Mouse (Mus musculus) cerebral cortex, adult 2 months (tissue): ENCODE data around the gene Gm20388.

ENCODE experiments used
- WGBS: fragments of 180-500 bp; shearing (Covaris S2); methylation state at CpG from one replicate; pipeline ENCODE4 v1.1.7; 2018; 5-methylcytosine and 5-hydroxymethylcytosine counted together

Gene Gm20388

DNA sequence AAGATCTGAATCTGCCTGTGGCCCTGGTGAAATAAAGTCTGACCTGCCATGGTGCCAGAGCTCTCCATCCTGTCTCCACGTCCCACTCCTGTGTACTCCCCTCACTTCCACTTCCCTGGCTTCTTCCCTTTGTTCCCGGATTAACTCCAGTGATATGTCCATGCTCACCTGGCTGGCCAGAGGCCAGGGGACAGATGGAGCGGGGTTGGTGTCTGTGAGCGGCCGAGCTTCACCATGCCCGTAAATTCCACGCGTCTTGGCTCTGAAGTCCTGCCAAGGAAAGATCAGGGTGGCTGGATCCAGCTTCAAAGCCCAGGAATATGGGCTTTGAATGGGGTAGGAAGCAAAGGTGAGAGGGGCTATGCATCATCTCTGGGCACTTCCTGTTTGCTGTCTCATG is 256.5 kb downstream of the Gm20388 start:
- WGBS: 77% methylated on average over 8 of the region's 8 CpGs

DNA sequence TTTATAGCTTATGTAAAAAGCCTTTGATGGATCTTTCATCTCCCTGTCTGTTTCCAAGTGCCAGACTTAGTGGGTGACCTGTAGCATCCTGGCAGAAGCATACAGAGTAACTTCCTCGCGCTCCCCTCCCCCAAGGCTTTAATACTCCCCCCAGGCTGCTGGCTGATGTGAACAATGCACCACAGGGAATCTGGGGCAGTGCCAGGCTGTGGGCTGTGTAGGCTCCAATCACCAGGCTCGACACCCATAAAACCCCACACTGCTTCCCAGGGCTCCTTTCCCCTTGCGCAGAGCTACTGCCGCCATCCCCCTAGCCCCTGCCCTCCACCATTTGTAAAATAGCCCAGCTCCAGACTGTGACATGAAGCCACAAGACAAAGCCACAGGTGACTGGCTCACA is 257.2 kb downstream of the Gm20388 start:
- 6% methylated on average over 5 of the region's 5 CpGs for WGBS

DNA sequence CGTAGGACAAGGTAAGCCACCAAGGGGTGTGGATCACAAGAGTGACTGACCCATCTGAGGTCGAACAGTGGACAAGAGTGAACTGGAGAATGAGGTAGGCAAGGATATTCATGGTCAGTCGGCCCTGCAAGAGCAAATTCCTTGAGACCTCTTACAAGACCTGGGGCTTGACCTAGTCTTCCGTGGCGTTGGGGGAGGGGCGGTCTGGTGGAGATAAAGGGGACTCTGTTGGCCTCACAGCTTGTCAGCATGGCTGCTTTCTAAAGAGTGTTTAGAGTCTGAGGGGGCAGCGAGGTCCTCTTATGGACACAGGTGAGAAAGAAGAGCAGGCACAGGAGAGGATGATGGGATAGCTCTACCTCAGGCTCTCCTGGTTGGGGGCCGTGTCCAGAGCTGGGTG is 258.5 kb downstream of the Gm20388 start:
- WGBS: 54% methylated on average over 8 of the region's 8 CpGs

DNA sequence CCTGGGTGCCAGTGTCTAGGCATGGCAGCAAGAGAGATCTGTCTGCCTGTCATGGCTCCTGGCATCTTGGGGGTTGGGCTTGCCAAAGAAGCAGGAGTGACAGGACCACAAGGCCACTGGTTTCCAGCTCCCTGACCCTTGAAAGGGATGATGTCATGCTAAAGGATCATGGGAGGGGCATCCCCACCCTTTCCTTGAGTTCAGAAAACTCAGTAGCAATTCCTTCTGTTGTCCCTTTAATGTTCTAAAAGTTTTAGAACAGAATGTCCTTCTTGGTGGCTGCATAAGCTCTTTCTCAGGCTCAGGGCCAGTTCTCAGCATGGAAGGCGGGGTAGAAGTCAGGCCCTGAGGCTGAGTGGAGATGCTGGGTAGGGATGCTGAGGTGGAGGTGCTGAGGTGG is 262.6 kb downstream of the Gm20388 start:
- WGBS: 68% methylated on average over 1 of the region's 1 CpGs

DNA sequence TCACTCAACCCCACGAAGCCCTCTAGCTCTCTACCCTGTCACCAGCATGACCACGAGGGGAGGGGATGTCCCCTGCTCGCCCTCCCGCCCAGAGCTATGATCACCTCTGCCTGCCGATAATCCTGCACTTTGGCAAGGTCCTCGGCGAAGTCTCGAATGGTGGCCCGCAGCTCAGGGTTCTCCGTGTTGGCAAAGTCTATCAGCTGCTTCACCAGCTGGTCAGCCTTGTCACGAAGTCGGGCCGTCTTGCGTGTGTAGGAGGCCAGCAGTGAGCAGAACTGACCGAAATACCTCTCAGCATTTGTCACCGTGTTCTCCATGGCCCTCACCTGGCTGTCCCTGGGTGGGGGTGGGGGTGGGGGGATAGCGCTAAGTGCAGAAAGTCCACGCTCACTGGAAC is 264.0 kb downstream of the Gm20388 start:
- WGBS: 48% methylated on average over 18 of the region's 18 CpGs

DNA sequence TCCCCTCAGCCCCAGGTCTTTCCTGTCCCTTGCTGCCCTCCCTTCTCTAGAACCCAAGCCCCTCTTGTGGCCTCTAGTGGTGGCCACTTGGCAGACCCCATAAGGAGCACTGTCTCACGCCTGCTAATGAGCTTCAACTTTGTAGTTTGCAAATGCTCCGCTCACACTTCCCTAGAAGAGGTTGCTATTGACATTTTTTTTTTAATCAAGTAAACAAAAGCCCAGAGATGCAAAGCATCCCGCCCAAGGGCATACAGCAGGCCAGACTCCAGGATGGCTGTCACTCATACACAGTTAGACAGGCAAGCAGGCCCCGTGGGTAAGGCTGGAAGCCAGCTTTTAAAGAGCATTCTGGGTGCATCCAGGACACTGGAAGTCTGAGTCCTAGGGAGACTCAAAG is 266.0 kb downstream of the Gm20388 start:
- WGBS: 54% methylated on average over 4 of the region's 4 CpGs

DNA sequence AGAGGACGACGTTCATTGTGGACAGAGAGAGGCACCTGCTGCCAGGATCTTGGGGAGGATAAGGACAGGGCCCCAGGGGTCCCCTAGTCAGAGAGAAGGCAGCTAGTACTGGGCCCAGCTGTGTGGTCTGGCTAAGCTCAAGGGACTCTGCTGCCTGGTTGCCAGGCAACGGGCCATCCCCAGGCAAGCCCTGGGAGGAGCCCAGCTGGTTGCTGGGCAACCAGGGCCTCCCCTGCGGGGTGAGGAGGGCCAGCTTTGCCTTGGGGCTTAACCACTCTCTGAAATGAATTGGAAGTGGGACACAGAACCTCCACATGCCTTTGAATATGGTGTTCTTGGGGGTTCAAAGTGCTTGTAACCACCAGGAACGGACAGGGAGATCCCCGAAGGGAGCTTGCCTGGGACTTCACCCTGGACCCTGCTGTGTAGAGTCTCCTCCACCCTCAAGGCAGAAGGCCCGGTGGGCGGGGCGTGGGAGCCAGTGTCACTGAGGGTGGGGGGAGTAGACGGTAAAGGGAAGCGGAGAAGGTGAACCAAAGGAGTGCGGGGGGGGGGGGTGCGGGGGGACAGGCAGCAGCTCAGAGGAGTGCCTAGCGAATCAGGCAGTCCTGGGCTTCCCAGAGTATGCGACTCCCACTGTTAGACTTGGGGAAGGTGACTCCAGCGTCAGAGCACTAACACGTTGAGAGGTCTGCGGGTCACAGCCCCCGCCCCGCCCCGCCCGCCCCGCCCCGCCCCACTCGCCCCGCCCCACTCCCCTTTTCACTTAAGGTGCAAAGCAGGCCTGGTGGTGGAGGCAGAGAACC is 266.9 kb downstream of the Gm20388 start, which contains the start of gene Fam92b:
TSS of gene Fam92b (minus strand) at position 149 of the 806 bp plus-strand sequence.
- WGBS: 5% methylated on average over 21 of the region's 26 CpGs

DNA sequence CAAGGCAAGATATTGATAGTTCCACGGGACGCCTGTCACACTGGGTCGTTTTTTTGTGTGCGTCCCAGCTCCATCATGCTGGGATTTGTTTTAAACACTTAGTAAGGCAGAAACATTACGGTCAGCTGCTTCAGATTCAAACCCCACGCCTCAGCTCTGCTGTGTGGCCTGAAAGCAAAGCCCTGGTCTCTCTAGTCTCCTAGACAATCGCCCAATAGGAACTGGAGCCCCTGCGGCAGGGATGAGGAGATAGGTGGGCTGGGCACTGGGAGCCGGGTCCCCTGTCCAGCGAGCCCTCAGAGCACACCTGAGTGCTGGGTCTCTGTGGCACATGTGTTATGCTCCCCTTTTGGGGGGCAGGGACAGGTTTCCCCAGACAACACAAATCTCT is 267.5 kb downstream of the Gm20388 start:
- 18% methylated on average over 10 of the region's 10 CpGs for WGBS

DNA sequence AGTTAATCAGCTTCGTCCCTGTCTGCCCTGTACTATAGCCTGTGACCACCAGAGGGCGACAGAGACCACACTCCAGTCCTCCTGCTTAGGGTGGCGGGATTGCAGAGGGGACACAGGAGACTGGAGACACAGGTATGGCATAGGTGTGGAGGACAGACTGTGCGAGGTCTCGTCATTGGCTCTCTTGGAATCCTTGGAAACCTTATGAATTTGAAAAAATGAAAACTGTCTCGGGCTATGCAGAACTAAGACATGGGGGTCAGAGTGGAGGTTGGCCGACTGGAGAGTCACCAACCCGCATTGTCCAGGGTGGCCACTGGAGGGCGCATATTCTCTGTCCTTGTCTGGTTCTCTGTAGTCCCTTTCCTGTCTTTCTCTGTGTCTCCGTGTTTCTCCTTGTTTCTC is 268.4 kb downstream of the Gm20388 start:
- under 1% methylated on average over 10 of the region's 10 CpGs for WGBS

DNA sequence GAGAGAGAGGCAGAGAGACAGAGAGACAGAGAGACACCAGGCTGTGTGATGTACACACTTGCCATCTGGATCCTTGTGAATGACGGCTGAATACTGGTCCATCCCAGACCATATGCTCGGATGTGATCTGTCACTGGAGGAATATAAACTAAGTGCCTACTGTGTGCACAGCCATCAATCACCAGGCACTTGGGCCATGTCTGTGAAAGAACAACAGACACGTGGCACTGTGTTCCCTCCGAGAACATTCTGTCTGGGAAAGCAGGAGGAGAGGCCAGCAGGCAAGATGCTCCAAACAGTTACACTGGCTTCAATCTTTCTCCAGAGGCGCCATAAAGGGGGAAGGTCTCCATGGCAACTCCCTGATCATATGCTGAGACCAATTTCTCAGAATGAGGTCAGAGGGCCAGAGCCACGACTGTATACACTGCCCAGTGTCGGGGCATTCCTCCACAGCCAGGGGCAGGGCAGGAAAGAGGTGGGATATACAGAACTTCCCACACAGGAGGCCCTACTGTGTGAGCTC is 269.9 kb downstream of the Gm20388 start:
- 64% methylated on average over 7 of the region's 7 CpGs for WGBS

DNA sequence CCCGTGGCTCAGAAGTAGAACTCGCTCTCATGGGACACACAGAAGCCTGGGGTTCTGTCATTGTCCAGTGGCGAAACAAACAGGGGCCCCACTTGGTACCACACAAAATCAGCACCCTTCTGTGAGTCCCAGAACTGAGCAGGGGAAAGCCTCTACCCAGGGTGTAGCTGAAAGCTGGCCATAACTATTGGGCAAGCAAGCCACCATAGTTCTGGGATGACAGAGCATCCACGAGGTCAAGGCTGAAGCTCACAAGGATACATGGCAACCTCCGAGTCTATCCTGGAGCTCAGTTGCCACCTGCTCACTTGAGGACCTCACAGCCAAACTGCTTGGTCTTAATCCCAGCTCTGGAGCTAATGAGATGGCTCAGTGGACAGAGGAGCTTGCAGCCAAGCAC is 270.6 kb downstream of the Gm20388 start:
- WGBS: 90% methylated on average over 5 of the region's 5 CpGs

DNA sequence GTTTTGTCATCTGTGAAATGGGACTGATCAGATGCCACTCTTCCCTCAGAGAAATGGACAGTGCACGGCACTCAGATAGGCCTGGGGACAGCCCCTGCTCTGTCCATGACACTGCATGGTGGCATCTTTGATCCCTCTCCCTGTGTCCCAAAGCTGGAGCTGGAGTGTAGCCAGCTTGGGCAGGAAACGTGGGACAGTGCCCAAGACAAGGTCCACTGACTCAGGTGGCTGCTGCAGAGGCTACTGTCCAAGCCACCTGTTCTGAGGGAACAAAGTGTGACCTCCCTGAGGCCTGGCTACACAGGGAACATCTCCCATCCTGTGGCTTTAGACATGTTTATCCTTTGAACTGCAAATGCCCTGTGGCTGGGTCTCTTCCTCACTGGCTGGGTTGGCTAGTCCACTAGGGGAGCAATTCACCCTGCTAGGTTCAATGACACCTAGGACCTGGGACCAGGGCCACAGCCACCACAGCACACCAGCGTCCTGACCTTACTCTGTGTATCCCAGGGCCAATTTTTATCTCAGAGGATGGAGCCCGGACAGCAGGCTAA is 271.3 kb downstream of the Gm20388 start:
- WGBS: 90% methylated on average over 4 of the region's 4 CpGs

DNA sequence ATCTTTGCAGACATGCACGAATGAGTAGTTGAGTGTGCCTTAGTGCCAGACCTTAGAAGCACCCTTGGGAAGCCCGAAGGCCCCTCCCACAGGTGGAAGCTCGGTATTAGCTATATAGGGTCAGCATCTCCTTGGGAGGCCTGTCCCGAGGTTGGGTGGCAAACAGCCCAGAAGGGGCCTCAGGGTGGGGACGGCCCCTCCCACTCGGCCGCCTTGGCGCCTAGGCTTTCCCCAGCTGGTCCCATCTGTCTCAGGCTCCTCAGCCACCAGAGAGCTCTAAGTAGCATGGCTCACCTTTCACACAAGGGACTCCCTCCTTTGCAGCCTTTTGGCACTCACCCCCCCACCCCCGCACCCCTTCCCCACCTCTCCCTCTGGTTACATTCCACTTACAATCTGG is 273.7 kb downstream of the Gm20388 start:
- 61% methylated on average over 9 of the region's 9 CpGs for WGBS

DNA sequence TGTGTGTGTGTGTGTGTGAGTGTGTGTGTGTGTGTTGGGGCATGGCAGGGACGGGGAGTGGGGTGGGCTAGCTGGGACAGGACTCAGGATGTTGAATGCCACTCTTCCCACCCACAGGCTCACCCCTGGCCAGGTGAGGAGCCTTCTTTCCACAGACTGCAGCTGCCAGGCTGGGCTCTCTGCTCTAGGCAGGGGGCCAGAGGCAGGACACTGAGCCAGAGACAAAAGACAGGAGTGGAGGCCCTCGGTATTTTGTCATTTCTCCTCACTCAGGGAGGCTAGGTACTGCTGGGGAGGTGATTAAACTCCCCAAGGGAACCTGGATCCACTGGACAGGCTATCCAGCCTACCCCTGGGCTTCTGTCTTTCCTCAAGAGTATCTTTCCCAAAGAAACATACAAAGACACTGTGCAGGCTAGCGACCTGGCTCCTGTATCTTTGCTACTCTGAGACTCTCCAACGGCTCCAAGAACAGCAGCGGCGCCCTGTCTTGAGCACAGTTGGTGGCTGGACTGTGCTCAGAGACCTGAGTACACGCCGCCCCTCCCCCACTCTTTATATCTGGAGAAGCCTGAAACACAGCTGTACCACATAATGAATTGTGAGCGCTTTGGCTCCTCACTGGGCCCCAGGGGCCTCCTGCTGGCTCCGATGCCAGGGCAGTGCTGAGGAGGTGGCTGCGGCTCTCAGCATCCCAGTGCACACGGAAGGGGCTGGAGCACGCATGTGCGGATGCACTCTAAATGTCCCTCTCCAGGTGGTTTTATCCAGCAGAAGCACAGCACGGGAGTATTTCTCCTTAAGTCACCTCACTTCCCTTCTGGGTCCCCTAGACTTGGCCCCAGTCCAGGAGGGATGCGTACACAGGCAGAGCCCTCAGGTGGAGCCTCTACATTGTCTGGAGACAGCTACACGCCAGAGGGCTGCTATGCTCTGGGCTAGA is 274.5 kb downstream of the Gm20388 start:
- 43% methylated on average over 17 of the region's 17 CpGs for WGBS

DNA sequence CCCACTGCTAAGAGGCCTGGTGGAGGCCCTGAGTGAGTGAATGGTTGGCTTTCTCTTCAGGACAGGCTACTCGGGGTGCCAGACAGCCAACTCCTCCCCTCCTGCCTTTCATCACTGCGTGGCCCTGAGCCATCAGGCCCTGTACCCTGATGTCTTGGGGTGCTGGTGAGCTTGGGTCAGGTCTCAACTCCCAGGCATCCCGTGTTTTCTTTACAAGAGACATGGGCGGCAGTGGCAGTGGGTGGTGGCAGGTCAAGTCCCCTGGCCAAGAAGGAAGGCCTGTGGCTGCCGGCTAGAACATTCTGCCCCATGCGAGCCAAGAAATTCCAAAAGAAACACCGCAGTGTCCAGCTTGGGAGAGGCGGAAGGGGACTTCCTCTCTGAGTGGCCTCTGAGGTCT is 275.8 kb downstream of the Gm20388 start:
- 56% methylated on average over 8 of the region's 8 CpGs for WGBS

DNA sequence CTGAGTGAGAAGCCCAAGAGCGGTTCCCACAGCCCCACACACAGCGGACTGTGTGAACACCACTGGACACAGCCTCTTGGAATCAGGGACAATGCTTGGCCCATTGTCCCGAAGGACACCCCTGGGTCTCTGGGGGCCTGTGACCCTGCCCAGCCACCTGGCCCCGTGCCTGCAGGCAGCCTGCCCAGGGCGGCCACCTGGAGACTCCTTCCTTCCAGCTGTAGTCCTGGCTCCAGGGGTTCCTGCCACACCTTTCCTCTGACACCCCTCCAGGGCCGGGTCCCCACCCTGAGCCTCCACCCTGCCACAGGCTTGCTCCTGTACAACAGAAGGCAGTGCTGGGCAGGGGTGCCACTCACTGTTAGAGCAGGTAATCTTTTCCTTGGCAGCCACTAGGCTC is 277.9 kb downstream of the Gm20388 start:
- 75% methylated on average over 6 of the region's 6 CpGs for WGBS

DNA sequence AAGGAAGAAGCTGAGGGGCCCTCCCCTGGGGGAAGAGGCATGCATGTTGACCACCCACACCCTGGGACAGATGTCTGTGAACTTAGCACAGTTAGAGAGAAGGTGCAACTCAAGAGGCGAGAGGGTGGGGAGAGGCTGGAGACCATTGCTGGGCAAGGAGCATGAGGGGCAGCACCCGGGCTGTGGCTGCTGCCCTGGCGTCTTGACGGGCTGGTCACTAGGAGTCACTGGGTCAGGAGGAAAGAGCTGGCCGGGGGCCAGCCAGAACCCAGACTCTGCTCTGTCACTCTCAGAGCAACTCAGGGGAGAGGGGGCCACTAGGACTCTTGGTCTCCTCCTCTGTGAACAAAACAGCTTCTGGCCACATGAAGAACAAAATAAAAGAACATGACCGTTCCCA is 278.8 kb downstream of the Gm20388 start:
- 65% methylated on average over 6 of the region's 6 CpGs for WGBS

DNA sequence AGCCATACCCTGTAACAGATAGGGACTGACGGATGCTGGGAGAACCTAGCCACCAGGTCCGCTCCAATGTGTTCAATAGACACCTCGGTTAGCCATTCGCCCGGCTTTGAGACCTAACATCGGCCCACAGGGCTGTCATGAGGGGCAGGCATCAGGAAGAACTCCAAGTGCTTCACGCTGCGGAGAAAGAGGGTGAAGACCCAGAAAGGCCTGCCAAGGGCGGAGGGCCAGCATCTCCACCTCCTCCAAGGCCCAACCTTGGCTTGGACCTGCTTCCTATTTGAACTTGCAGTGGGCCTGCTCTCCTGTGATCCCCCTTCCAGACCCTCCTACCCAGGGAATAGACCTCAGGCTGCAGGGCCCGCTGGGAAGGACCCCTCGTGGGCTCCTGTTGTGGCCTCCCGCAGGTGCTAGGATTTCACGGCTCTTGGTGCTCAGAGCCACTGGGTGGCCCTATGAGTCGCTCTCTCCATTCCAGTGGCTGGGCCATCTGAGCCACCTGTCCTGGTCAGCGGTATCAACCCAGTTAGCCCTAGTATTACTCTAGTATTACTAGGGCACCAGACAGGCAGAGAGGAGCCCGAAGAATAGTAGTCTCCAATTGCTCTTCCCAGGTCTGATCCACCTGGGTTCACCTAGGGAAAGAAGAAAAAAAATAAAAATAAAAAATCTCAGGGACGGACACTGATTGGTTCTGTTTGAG is 279.6 kb downstream of the Gm20388 start:
- 87% methylated on average over 17 of the region's 17 CpGs for WGBS

DNA sequence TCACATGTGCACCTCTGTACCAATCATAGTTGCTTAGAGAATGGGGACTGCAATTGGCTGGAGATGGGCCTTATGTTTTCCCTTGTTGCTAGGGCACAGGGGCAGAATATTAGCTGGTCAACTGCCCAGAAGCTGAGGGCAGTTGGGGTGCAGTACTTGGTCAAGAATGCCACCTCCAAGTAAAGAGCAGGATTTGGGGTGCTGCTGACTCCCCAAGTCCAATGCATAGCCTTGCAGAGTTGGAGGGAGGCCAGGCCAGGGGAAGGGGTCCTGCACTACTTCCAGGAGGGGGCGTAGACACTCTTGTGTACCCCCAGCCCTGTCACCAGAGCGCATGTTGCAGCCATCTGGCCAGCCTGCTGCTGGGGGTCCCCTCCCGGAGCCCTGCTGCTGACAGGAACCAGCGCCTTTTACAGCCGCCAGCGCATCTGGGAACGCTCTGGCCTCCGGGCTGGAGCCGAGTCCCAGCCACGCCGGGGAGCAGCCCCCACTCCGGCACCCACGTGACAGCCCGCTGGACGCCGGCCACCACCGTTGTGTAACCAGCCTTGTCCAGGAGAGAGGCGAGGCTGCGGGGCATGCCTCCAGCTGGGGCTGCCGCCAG is 280.3 kb downstream of the Gm20388 start:
- WGBS: 11% methylated on average over 20 of the region's 20 CpGs

DNA sequence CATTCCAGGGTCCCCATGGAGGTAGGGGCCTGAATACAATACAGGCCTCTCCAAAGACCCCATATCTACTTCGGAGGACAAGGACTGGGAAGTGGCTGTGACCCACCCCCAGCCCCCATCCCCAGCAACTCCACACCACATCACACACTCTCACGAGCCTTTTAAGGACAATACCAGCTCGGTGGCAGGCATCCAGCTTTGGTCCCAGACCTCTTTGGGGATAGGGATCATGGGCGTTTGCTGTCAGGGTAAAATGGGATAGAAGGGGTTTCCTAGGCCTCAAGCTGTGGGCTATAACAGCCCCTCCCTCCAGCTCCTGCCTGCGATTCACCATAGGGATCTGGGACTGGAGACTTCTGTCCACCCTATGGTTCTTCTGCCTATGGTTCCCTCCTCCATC is 281.0 kb downstream of the Gm20388 start:
- WGBS: 59% methylated on average over 5 of the region's 5 CpGs

DNA sequence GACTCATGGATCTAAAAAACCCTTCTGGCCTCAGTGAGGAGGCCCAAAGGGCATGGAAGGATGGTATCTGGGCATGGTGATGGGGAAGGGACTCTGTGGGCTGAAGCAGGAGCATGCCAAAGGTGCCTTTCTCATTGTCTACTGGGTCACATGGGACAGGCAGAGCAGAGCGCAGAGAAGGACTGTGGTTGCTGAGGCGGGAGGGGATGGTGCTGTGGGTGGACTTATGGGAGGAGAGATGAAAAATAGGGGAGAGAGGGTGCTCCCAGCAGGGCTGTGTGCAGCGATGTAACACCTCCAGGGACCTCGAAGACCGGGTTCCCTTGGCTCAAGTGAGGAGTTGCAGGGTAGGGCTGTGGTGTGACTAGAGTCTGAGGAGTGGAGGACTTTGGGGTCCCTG is 281.5 kb downstream of the Gm20388 start:
- 98% methylated on average over 5 of the region's 5 CpGs for whole genome bisulfite sequencing
